Mouse (Mus musculus) natural killer cell, adult 2 months (primary cell): ENCODE results near the gene Frem2.

Experiments
- DNase-seq, 2 experiments: peaks; one replicate each; pipeline ENCODE4 v3.0.0; 2022; ENCODE audit warnings: low spot score in 2 of 2

The Frem2 gene

DNA sequence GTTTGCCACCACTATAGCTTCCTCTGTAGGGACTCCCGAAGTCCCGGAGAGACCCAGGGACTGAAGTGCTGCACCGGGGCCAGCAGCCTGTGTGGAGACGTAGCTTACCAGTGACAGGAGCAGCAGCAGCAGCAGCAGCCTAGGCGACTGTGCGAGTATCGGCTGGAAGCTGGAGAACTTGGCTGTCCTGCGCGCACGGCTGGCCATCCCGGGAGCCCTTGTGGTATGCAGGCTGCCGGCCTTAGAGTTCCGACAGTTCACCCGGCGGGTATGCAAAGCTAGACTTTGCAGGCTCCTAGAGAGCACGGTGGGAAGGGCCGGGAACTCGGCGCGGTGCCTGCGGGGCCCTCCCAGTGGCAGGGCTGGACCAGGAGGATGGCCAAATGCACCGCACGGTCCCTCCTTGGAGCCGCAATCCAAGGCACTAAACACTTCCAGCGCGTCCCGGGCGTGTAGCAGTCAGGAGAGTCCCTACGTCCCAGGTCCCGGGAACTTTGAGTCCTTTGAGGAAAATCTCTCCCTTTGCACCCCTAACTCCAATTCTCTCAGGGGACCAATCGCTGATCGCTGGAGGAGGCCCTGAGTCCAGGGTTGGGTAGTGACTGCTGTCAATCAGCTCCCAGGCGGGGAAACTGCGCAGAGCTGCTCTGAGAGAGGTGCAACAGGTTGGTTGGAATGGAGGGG is at the start of gene Frem2:
Gene Frem2, minus strand, starts transcription at position 478 of the 684 bp plus-strand sequence.
- no peak for DNase-seq

DNA sequence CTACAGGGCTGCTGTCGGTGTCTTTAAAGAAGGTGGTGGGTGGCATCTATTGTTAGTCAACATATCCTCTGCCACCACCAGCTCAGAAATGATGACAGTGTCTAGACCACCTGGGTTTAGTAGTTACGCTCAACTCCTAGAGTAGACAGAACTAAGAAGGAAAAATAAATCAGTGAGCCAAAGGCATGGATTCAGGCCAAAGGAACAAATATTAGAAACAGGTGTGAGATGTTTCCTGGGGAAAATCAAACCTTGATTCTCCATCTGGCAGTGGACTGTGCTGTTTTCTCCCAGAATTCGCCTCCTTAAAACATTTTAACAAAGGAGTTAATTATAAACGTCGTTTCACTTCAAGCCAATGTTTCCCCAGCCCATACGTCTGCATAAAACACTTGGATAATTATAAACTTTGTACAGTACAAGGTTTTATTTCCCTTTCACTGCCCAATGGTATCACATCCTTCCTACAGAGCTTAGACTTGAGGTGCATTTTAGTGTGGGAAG is 48.9 kb upstream of the Frem2 start:
- DNase-seq, result no peak

- DNase-seq, result no peak
Measured at GRCm38 (mm10) chr3:53703126-53703505, 46.0 kb upstream of the Frem2 start.

GRCm38 (mm10) chr3:53702421-53703125 is 45.4 kb upstream of the Frem2 start:
- DNase-seq, result no peak

DNA sequence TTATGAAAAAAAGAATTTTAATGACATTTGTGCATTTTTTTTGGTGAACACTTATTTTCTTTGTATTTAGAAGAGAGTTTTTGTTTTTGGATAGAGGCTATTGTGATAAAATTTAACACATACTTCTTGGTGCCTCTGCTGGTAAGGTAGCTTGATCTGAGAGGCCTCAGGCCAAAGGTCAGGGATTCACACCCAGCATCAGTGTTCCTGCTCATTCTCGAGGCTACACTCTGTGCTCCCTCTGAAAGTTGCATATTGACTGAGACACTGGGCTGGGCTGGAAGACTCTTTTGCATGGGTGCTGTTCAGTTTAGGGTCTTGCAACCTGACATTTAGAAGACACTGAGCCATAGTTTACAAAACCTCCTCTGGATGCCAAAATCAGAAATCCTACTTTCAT is 44.8 kb upstream of the Frem2 start:
- DNase-seq, result no peak

DNA sequence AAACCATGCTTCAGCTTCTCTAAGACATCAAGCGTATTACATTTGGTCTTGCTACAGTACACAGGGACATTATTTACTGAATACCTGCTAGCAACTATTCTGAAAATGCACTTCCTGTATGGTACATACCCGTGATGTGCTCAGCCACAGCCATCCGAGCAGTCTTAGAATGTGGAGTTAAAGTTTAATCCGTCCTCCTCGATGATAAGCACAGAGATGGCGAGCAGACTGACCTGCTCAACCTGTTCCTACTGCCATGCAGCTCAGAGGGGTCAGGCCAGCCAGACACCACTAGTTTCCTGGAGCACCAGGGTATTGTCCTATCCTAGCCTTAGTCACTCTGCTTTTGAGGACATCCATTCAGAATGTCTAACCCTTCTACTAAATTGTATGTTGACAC is 30.6 kb upstream of the Frem2 start:
- DNase-seq, result no peak

DNA sequence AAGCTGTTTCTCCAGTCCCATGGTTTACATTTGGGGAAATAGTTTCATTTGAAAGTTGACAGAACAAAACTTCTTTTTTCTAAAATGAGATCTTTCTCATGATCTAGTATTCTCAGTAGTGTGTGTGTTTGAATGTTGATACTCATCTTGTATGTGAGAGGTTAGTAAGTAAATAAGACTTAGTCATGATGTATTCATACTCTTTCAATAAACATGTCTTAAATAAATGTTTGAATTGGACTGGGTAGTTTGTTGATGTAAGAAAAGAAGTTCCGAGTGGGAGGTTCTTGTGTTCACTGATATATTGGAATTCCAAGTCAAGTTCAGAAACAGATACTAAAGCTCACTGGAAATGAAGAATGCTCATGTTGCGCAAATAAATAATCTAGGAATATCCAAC is 25.1 kb upstream of the Frem2 start:
- no peak for DNase-seq

DNA sequence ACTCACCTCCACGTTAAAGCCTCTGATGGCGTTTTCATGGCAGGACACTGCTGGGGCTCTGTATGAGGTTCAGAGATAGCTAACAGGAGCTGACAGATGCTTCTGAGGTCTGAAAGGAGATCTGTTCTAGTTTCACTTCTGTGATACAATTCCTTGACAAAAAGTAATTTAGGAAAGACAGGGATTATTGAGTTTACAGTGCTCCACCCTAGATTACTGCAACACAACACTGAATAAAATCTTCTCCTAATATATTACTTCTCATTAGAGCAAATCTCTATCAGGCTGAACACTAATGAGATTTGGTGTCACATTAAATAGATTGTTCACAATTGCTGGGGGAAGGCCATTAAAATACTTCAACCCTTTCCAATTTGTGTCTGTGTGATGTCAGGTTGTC is 23.7 kb upstream of the Frem2 start:
- no peak for DNase-seq

DNA sequence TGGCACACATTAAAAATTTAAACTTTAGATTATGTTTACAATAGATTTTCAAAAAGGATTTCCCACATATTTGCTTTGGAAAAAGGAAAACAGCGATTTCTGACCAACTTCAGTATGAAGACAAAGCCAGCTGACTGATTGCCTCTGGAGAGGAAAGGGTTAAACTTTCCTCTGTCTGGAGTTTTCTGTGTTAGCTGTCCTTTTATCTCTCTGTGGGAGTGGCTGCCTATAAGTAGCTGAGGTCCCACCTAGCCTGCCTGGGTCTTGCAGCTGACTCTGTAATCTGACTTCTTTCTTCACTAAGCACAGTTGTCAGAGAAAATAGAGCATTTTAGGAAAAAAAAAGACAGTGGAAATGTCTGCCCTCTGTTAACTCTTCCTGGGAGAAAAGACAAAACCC is 17.1 kb upstream of the Frem2 start:
- DNase-seq, result no peak

GRCm38 (mm10) chr3:53669736-53670135 is 12.6 kb upstream of the Frem2 start:
- no peak for DNase-seq

DNA sequence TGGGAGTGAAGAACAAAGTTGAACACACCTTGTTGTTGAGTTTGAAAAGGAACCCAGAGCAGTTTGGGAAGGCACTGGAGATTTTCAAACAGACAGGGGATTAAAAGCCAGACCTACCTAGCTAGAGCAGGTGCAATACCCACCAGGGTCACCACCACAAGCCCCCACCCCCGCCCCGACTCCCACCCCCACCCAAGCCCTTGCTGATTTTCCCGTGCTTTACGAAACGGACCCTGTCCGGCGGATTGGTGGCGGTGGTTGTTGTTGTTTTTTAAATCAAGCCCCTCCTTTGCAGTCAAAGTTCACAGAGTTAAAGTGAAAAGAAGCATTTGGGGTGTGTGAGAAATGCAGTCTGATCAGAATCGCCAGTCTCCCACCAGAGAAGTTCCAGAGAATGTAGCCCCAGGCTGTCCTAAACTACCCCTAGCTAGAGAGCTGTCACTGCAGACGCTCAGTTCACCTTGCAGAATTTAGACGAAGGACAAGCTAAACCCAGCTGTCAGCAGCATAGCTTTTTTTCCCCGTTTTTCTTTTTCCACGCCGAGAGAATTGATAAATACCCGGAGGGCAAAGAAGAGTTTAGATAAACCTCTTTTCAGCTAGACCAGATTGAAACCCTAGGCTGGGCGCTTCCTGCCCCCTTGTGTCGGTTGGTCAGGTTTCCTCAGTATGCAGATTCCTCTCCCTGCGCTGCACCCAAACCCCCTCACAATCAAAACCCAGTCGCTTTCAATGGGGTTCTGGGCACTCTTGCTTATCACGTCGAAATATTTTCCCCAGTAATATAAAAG is 784 bp upstream of the Frem2 start:
- DNase-seq, result no peak

GRCm38 (mm10) chr3:53656328-53656877 is 752 bp downstream of the Frem2 start:
- DNase-seq, result no peak

DNA sequence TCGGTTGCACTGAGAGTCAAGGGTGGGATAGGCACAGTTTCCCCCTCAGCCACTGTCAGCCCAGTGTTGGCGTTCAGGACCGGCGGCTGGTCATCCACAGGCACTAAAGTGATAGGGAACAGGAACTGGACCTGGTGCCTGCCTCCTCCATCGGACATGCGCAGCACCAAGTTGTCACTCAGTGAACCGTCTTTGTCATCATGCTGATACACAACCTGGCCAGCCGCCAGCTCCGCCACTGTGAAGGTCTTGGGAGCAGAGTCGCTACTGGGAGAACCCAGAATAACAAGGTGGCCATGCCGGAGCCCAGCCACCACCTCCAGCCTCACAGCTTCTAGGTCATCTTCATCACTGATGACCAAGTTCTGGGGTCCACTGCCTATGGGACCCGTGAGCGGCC is 1.8 kb downstream of the Frem2 start:
- no peak for DNase-seq

- DNase-seq, result no peak
Measured at GRCm38 (mm10) chr3:53650003-53650748, 7.0 kb downstream of the Frem2 start.

DNA sequence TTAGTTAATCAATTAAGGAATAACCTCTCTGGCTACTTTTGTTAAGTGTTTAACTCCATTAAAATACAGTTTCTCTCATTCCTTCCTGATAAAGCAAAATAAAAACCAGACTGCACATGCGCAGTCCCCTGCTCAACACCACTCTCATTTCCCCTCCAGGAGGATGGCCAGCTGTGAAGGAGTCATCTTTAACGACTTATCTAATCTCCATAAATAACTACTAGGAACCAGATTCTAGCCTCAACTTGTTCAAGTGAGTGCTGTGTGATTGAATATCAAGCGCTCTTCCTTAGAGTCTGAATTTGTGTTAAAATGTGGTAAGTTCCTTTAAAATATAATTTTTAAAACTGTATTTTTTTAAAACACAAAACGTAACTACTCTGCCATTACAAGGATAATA is 7.7 kb downstream of the Frem2 start:
- DNase-seq, result no peak

DNA sequence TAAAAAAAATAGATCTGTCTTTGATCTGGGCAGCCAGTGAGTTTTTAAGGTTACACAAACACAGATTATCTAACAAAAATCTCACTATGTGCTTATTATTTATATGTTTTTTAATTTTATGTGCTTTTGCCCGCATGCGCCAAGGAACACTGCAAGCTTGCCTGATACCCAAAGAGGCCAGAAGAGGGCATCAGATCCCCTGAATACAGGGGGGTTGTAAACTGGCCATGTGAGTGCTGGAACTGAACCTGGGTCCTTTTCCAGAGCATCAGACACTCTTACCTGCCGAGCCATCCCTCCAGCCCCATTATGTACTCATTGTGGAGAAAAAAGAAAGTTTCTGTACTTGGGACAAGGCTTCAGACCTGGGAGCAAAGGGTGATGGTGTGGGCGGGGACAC is 8.3 kb downstream of the Frem2 start:
- no peak for DNase-seq

GRCm38 (mm10) chr3:53635948-53636347 is 21.2 kb downstream of the Frem2 start:
- no peak for DNase-seq

DNA sequence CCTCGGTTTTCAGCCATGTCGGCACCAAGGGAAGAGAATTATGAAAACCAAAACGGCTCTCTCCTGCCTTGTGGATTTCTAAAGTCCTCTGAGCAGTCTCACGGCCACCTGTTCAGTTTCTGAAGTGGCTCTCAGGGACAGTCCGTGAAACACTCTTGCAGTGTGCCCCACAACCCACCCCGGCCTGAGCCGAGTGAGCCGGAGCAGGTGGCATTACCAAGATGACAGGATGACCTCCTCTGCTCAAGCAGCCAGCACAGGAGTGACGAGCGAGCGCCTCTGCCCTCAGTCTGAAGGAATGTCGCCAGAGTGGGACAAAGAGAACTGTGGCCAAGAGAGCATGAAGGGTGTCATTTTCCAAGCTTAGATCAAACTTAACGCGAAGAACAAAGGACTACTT is 26.0 kb downstream of the Frem2 start:
- no peak for DNase-seq

GRCm38 (mm10) chr3:53630630-53631029 is 26.5 kb downstream of the Frem2 start:
- no peak for DNase-seq

DNA sequence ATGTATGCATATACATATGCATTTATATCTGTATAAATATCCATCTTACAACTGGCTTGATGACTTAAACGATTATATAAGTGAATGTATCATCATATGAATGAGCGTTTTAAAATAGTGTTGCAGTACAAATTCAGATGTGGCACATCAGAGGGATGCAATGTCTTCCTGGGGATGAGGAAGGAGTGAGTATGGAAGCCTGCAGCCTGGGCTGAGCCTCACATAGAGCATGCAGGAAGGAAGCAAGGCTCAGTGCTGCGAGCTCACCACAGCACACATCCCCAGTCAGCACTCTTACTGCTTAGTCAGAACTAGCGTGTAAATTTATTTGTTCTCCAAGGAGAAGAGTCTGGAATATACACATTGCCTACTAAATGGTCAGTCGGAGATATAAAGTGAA is 27.2 kb downstream of the Frem2 start:
- no peak for DNase-seq

- DNase-seq, result no peak
Measured at GRCm38 (mm10) chr3:53623222-53623621, 33.9 kb downstream of the Frem2 start.

DNA sequence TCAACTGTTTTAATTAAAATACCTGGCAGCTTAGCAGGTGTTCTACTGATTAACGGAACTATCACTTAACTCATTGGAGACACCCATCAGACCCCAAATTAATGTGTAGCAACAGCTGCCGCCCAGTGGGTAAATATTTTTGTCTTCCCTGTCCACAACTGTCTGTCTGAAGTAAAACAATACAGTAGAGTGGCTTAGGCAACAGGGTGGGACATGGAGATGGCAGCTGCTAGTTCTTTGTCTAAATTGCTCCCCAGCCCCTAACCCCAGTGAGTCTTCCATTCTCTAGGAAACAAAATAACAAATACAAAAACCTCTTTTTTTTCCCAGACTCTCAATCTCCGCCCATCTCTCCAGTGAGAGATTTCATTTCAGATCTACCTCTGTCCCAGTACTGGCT is 36.2 kb downstream of the Frem2 start:
- no peak for DNase-seq
